Mouse (Mus musculus): ENCODE measurements around the gene Slc27a5. TPM values are rescaled to one million over a fixed set of nuclear protein-coding genes. Genes with fewer than 3 reads are reported as not detected.

Gene Slc27a5
- total RNA-seq, 1 experiment from 2014 or later = not detected

DNA sequence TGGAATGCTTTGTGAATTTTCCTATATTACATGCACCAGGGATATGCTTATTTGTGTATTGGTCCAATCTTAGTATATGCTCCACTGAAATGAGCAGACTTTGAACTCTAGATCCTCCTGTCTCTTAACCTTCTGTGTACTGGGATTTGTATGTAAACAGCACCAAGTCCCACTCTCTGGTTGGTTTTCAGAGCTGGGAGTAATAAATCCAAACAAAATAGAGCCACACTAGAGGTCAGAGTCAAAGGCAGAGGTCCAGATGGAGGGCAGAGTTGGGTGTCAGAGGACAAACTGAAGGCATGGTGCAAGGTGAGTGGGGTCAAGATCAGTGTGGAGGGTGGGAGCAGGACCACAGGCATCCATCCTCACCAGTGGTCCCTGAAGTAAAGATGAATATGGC is 2.1 kb downstream of the Slc27a5 start:
- no peak for ATAC-seq (replicated peaks; ENCODE audit: insufficient number of reproducible peaks, low FRiP score, low TSS enrichment, poor library complexity, severe bottlenecking)

DNA sequence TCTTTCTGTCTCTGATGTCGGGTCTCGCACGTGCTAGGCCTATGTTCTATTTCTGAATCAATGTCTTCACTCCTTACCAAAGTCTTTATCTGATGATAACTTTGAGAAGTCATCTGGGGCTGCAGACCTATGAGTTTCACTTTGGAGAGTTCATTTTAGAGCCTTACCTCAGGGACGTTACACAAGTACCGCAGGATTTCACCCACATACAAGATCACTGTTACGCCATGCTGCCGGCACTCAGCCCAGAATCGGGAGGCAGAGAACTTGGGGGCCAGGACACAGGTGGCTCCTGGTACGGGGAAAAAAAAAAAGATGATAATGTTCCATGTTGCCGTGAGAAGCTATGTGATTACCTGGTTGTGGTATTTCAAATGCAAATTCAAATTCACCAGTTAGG is 4.8 kb downstream of the Slc27a5 start:
- ATAC-seq (replicated peaks; ENCODE audit: insufficient number of reproducible peaks, low FRiP score, low TSS enrichment, poor library complexity, severe bottlenecking) = no peak

DNA sequence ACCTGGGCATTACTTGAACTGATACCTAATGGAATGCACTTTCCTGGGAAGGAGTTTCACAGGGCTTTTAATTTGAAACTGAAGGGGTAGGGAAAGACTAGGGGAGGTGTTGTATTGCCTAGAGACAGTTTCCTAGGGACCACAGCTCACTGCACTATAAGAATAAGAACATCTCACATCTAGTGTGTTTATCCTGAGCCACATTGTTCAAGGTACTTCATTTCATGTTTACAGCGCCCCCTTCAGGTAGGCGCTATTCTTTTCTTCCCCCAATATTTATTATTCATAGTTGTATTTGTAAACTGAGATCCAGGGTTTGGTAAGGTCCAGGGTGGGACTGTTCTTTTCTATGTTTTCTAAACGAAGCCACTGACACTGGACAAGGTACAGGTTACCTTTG is 5.8 kb downstream of the Slc27a5 start:
- no peak for ATAC-seq (replicated peaks; ENCODE audit: insufficient number of reproducible peaks, low FRiP score, low TSS enrichment, poor library complexity, severe bottlenecking)

DNA sequence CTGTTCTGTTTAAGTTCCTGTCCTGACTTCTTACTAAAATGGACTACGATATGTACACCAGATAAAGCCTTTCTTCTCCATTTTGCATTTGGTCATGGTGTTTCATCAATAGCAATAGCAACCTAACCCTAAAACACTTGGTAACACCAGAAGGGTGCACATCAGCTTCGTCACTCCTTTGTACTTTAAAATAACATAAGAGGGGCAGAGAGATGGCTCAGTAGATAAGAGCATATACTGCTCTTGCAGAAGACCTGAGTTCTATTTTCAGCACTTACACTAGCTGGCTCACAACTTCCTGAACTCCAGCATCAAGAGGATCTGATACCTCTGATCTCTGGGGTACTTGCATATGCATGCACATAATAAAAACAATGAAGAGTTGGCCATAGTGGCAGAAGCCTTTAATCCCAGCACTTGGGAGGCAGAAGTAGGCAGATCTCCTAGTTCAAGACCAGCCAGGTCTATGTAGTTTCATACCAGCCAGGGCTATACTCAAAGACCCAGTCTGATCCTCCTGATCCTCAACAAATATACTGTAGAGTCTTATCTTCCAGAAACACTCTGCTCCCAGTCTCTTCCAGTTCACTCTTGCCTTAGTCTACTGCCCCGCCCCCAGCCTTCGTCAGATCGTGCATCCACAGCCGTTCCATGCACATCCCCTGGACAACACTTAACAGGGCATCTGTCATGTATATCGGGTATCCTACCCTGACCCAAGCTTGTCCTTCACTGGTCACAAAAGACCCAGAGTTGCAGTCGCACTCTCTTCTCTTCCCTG is 10.4 kb downstream of the Slc27a5 start:
- ATAC-seq (replicated peaks; ENCODE audit: insufficient number of reproducible peaks, low FRiP score, low TSS enrichment, poor library complexity, severe bottlenecking) = no peak

DNA sequence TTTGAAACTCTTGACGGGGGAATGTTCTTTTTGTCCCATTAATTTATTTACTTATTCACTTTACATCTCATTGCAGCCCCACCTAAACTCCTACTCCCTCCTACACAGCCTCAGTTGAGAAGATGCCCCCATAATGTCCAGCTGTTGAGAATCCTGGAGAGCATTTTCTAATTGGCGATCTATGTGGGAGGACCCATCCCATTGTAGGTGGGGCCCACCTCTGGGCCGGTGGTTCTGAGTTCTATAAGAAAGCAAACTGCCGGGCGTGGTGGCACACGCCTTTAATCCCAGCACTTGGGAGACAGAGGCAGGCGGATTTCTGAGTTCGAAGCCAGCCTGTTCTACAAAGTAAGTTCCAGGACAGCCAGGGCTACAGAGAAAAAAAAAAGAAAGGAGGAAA is 11.1 kb downstream of the Slc27a5 start:
- ATAC-seq (replicated peaks; ENCODE audit: insufficient number of reproducible peaks, low FRiP score, low TSS enrichment, poor library complexity, severe bottlenecking) = no peak

DNA sequence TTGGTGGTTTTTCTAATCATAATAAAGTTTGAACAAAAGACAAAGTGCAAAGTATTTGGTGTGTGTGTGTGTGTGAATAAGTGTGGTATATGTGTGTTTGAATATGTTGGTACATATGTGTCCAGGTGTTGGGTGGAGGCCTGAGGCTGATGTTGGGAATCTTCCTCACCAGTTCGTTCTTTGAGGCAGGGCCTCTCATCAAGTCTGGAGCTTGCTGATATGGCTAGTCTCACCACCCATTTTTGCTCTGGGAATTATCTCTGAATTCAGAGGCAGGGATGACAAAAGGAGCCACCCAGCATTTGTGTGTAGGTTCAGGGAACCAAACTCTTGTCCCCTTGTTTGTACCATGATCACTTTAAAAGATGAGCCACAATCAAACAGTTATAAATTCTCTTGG is 12.3 kb downstream of the Slc27a5 start:
- ATAC-seq (replicated peaks; ENCODE audit: insufficient number of reproducible peaks, low FRiP score, low TSS enrichment, poor library complexity, severe bottlenecking) = no peak

DNA sequence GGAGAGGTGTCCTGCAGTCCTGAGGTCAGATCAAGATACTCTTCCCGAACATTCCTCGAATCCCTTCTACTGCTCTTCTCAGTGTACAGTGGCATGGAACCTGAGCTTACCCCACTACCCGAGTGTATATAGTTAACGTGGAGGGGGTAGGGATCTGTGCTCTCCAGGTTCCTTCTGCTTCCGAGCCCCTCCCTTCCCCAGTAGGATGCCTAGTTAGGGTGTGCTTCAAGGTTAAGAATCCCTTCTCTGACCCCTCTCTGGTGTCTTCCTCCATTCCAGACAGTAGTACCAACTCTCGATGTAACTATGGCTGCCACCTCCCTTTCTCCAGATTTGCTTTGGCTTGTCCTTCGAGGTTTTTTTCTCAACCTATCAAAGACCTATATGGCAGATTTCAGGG is 17.7 kb downstream of the Slc27a5 start:
- ATAC-seq (replicated peaks; ENCODE audit: insufficient number of reproducible peaks, low FRiP score, low TSS enrichment, poor library complexity, severe bottlenecking) = no peak

DNA sequence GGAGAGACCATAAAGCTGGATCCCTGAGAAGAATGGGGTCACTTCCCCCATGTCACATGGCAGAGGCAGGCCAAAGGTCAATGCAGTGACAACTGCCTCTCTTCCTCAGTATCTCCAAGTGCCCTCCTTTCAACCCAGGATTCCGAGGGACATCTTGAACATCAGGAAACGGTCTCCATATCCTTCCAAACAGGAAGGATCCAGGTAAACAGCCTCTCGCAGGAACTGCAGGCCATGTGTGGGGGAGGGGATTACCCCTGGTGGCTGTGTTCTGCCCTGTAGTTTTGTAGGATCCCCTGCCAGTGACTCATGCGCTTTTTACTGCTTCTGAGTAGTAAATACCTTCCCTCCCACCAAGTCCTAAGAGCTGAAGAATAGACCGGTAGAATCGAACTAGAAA is 18.2 kb downstream of the Slc27a5 start:
- ATAC-seq (replicated peaks; ENCODE audit: insufficient number of reproducible peaks, low FRiP score, low TSS enrichment, poor library complexity, severe bottlenecking) = no peak

DNA sequence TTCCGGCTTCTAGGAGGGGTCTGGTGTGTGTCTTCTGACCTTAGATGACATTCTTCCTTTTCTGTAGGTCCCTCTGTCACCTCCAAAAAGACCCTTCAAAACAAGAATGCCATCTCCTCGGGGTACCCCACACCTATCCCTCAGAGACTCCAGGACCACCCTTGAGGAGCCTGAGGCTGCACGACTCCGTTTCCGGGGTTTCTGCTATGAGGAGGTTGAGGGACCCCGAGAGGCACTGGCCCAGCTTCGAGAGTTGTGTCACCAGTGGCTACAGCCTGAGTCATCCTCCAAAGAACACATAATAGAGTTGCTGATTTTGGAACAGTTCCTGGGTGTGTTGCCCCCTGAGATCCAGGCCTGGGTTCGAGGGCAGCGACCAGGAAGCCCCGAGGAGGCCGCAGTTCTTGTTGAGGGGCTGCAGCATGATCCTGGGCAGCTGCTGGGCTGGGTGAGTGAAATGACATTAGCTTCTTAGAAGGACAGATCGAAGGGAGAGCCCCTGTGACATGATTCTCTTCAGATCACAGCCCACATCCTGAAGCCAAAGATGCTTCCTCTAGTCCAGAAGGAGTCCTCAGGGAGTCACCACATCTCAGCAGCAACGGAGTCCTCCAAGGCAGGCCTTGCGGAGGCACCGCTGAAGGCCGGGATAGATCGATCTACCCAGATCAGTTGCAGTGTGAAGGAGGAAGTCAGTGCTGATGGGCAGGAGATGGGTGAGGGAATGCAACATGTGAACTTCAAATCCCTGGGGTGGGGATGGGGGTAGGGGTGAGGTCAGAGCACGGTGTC is 18.9 kb downstream of the Slc27a5 start:
- no peak for ATAC-seq (replicated peaks; ENCODE audit: insufficient number of reproducible peaks, low FRiP score, low TSS enrichment, poor library complexity, severe bottlenecking)

DNA sequence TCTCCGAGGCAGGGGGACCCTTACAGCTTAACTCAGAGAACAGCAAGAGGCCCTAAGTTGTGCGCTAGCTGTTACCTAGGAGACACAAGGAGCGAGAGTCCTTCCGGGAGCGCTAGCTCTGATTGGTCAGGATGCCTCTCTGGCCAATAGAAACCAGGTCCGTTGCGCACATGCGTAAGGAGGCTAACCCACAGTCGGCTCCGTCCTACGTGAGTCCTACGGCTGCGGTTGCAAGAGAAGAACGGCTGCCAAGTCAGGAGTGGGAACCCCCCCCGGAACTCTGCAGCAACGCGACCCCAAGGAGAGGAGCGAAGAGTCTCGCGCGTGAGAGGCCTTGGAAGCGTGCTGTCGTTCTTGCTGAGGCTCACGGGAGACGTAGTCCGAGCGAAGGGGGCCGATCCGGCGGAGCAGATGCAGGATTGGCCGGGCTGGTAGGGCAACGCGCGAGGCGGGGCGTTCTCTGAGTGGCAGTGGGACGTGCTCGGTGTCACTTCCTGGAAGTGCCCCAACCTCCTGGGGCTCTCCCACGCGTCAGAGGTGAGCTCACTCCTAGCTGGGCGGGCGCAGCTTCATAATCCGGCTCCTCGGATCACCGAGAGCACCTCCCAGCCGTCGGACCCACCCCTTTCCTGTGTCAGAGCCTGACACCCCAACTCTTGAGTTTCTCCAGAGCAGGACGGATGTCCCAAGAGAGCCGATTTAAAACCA is 20.2 kb downstream of the Slc27a5 start, which contains the start of gene Zfp446:
Zfp446 (plus strand) TSS at position 167 of the 708 bp plus-strand sequence.
- peak; percentile 97 for ATAC-seq (replicated peaks; ENCODE audit: insufficient number of reproducible peaks, low FRiP score, low TSS enrichment, poor library complexity, severe bottlenecking)

DNA sequence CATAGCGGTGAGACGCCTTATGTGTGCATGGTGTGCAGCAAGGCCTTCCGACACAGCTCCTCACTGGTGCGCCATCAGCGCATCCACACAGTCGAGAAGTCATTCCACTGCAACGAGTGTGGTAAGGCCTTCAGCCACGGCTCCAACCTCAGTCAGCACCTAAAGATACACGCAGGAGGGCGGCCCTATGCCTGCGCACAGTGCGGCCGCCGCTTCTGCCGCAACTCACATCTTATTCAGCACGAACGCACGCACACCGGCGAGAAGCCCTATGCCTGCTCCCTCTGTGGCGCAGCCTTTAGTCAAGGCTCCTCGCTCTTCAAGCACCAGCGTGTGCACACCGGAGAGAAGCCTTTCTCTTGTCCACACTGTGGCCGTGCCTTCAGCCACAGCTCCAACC is 27.1 kb downstream of the Slc27a5 start:
- ATAC-seq (replicated peaks; ENCODE audit: insufficient number of reproducible peaks, low FRiP score, low TSS enrichment, poor library complexity, severe bottlenecking) = no peak

DNA sequence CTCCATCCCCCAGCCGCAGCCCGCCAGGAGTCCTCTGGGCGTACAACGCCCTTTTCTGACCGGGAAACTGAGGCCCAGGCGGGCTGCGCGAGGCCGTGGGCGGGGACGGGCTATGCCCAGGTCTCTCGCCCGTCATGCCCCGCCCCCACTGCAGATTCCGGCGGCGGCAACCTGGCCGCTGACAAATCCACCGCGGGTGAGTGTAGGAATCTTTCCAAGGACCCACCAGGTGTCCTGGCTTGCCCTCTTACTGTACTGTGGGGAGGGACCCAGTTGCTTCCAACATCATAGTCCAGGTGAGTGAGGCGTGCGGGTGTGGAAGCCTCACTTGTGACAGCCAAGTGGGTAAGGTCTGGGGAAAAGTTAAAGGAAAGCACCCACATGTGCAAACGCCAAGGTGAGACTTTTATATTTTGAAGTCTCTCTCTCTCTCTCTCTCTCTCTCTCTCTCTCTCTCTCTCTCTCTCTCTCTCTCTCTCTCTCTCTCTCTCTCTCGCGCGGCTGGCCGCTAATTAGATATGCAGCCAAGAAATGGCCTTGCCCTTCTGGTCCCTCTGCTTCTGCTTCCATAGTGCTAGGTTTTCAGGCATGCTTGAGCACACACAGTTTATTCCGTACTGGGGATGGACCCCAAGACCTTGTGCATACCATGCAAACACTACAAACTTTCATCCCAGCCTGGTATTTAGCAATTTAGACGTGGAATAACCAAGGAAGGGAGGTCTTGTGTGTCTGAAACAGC is 31.7 kb downstream of the Slc27a5 start:
- ATAC-seq (replicated peaks; ENCODE audit: insufficient number of reproducible peaks, low FRiP score, low TSS enrichment, poor library complexity, severe bottlenecking) = no peak

DNA sequence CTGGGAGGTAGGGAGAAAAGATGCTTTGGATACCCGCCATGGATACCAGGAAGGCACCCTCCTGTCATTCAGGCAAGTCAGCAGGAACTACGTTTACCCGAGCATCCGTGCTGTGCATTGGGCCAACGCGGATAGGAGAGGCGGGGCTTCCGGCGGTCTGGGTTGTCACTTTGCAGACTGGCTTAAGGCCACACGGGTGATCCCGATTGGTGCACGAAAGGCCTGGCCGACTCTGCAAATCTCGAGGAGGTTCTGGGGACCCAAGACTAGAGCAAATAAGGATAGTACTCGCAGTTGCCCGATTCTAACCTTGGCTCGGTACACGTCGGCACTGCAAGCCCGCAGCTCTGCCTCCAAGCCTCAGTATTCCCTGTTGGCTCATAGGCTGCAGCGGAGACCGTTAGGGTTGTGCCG is 32.3 kb downstream of the Slc27a5 start, which contains the start of gene Zfp324:
Zfp324 (plus strand) TSS at position 161 of the 414 bp plus-strand sequence.
- peak; percentile 90 for ATAC-seq (replicated peaks; ENCODE audit: insufficient number of reproducible peaks, low FRiP score, low TSS enrichment, poor library complexity, severe bottlenecking)

DNA sequence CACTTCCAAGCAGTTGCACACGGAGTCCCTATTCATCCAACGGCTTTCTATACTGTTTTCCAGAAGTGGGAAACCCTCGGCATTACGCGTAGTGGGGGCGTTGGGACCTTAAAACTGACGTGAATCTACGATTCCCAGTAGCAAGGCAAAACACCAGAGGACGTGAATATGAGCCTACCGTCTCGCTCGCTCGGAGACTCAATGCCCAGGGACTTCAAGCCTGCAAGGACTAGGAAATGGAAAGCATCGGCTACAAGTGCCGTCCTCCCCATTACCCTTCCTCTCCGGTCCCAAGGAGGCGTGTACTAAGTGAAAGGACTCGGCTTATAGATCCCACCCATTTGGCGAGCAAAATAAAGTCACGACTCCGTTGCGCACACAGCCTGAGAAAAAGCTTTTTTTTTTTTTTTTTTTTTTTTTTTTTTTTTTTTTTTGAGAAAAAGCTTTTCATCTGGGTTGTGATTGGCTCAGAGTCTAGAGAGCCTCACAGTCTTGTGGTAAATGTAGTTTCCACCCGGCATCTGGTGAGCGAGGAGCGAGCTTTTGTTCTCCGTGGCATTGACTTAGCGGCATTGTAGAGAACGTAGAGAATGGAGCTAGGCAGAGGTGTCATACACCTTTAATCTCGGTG is 36.4 kb downstream of the Slc27a5 start:
- peak; percentile 64 for ATAC-seq (replicated peaks; ENCODE audit: insufficient number of reproducible peaks, low FRiP score, low TSS enrichment, poor library complexity, severe bottlenecking)

DNA sequence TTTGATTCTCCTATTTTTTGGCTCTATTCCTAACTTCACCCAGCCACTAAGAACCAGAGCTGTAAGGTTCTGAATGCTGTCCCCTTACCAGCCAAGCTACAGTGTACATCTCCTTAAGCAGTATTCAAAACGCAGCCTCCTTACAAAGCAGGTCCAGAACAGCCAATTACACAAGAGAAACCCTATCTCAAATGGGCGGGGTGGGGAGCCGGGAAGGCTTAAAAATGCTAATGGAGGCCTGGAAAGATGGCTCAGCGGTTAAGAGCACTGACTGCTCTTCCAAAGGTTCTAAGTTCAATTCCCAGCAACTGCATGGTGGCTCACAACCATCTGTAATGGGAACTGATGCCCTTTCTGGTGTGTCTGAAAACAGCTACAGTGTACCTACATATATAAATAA is 38.3 kb downstream of the Slc27a5 start:
- ATAC-seq (replicated peaks; ENCODE audit: insufficient number of reproducible peaks, low FRiP score, low TSS enrichment, poor library complexity, severe bottlenecking) = no peak

DNA sequence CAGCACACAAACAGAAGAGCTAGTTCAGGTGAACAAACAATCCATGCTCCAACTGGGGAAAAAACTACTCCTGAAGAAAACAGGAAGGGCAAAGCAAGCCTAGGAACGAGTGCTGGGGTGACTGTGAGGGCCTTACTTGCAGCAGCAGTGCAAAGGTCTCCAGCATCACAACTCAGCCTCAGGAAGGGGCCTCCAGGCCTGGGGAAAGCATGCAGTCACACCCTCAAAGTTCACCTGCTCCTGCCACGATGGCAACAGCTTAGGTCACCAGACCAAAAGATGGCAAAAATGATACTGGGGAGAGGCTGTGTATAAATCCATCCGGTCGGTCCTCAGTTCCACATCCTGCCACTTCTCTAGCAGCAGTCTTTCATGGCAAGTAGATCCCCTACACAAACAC is 39.0 kb downstream of the Slc27a5 start:
- ATAC-seq (replicated peaks; ENCODE audit: insufficient number of reproducible peaks, low FRiP score, low TSS enrichment, poor library complexity, severe bottlenecking) = no peak

DNA sequence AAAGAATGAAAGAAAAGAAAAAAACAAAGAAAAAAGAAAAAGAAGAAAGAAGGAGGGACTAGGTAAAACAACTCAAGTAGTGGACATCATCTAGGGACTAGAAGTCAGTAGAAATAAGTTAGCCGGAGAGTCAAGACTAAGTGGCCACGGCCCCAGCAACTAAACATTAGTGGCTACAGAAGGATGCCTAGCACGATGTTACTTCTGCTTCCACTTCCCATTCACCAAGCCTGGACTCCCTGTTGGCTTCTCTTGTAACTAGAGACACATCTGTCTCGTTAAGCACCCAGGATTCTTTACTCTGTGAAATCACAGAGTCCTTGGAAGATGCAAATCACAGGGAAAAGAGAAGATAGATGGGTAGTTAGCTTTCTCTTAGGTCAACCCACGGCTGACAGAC is 40.5 kb downstream of the Slc27a5 start:
- ATAC-seq (replicated peaks; ENCODE audit: insufficient number of reproducible peaks, low FRiP score, low TSS enrichment, poor library complexity, severe bottlenecking) = no peak

DNA sequence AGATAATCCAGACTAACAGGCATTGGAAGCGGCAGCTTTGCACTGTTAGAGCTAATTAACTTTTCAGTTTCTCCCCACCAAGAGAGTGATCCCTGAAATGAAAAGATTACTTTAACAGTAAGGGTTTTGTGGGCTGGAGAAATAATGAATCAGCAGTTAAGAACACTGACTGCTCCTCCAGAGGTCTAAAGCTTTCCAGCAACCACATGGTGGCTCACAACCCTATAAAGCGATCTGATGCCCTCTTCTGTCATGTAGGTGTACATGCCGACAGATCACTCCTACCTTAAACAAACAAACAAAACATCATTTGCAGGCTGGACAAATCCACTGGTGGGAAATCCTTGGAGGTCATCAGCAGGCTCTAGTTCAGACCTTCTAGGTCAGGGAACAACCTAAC is 43.1 kb downstream of the Slc27a5 start:
- no peak for ATAC-seq (replicated peaks; ENCODE audit: insufficient number of reproducible peaks, low FRiP score, low TSS enrichment, poor library complexity, severe bottlenecking)
